In genomic region chr1:188946849-188947248, GRCm38 (mm10) we compare ENCODE assay signal across 21 mouse cellular contexts.
"Had no signal": no experiment of that assay in that cellular context is flagged by ENCODE, and none has a peak within 500 bp of the region (broad histone marks: within the 10 kb centered on the region; RNA-seq: fewer than 3 reads in every experiment).

No protein-coding gene starts in this region.

- H3K4me3 ChIP-seq: layer of hippocampus, adult 2 months; left cerebral cortex, adult 2 months; limb, embryonic 12.5 days; limb, embryonic 15.5 days; lung, embryonic 15.5 days; megakaryocyte, embryonic 14.5 days; midbrain, embryonic 10.5 days; midbrain, embryonic 13.5 days; stomach, embryonic 15.5 days had no signal

- H3K36me3 ChIP-seq: limb, embryonic 12.5 days; limb, embryonic 15.5 days; lung, embryonic 15.5 days; midbrain, embryonic 10.5 days; midbrain, embryonic 13.5 days; stomach, embryonic 15.5 days had no signal

- H3K4me2 ChIP-seq: limb, embryonic 12.5 days; limb, embryonic 15.5 days; lung, embryonic 15.5 days; midbrain, embryonic 13.5 days; stomach, embryonic 15.5 days had no signal

- H3K4me1 ChIP-seq: midbrain, embryonic 13.5 days; stomach, embryonic 15.5 days had no signal

- H3K27me3 ChIP-seq: limb, embryonic 12.5 days; limb, embryonic 15.5 days; lung, embryonic 15.5 days; midbrain, embryonic 13.5 days; stomach, embryonic 15.5 days had no signal

- H3K9me3 ChIP-seq: limb, embryonic 12.5 days; limb, embryonic 15.5 days; lung, embryonic 15.5 days; midbrain, embryonic 10.5 days; midbrain, embryonic 13.5 days; stomach, embryonic 15.5 days had no signal

- H3K9ac ChIP-seq: limb, embryonic 12.5 days; limb, embryonic 15.5 days; lung, embryonic 15.5 days; midbrain, embryonic 13.5 days; stomach, embryonic 15.5 days had no signal

- H3K27ac ChIP-seq: kidney, postnatal 0 days; layer of hippocampus, adult 2 months; left cerebral cortex, adult 2 months; limb, embryonic 12.5 days; limb, embryonic 15.5 days; lung, embryonic 15.5 days; midbrain, embryonic 10.5 days; midbrain, embryonic 13.5 days; stomach, embryonic 15.5 days had no signal

- ATAC-seq: intestine, postnatal 0 days; midbrain, embryonic 13.5 days had no signal

- DNase-seq: kidney, adult 2 months; kidney, postnatal 25 days; layer of hippocampus, postnatal 36 days; lung, adult 18-20 months; lung, postnatal 10 days; lung, postnatal 36 days; right cerebral cortex, postnatal 25 days; spleen, adult 18-20 months; thymus, adult 18-20 months; thymus, postnatal 4 days had no signal
